ENCODE assay signal across 20 mouse cellular contexts in the genomic region with DNA sequence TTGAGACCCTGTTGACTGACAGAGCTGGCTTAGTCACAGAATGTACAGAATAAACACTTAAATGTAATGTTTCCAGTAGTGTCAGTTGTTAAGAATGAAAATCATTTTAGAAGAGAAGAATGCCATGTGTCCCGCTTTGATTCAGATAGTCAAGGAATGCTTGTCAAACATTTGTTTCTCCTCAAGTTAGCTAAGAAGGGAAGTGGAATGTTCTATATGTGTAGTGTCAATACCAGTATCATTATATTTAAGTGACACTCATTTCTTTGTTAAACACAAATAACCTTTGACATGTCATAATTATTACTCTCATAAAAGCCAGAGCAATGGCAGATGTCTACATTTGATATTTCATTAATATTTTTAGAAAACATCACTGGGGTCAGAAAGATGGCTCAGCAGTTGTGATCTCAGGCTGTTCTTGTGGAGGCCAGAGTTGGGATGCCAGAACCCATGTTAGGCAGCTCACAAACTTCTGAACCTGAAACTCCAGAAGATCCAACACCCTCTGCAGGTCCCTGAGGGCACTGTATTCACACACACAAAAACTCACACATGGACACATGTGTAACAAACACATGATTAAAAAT. TPM values are rescaled to one million over a fixed set of nuclear protein-coding genes. Genes with fewer than 3 reads are reported as not detected.
"Had no signal": no experiment of that assay in that cellular context is flagged by ENCODE, and none has a peak within 500 bp of the region (broad histone marks: within the 10 kb centered on the region; RNA-seq: fewer than 3 reads in every experiment).

No protein-coding gene starts in this region.

- H3K9ac ChIP-seq: liver, embryonic 12.5 days; liver, embryonic 14.5 days; midbrain, embryonic 13.5 days; neural tube, embryonic 13.5 days; neural tube, embryonic 15.5 days had no signal

- H3K27ac ChIP-seq: liver, embryonic 12.5 days; liver, embryonic 14.5 days; midbrain, embryonic 10.5 days; midbrain, embryonic 13.5 days; neural tube, embryonic 13.5 days; neural tube, embryonic 15.5 days had no signal

- H3K27me3 ChIP-seq: liver, embryonic 12.5 days; midbrain, embryonic 13.5 days; neural tube, embryonic 13.5 days; neural tube, embryonic 15.5 days had no signal

- H3K4me1 ChIP-seq: liver, embryonic 12.5 days; midbrain, embryonic 10.5 days; midbrain, embryonic 13.5 days; neural tube, embryonic 13.5 days; neural tube, embryonic 15.5 days had no signal

- H3K4me3 ChIP-seq: liver, embryonic 12.5 days; midbrain, embryonic 10.5 days; midbrain, embryonic 13.5 days; myocyte; neural tube, embryonic 13.5 days; neural tube, embryonic 15.5 days had no signal

- DNase-seq: lung, adult 2 months; lung, postnatal 14 days; retina, postnatal 1 day; right cerebral cortex, adult 18-20 months; right cerebral cortex, postnatal 25 days; right cerebral cortex, postnatal 4 days; spleen, adult 18-20 months; thymus, adult 18-20 months; thymus, postnatal 14 days; thymus, postnatal 36 days had no signal

- H3K4me2 ChIP-seq: liver, embryonic 12.5 days; midbrain, embryonic 13.5 days; neural tube, embryonic 13.5 days; neural tube, embryonic 15.5 days had no signal

- ATAC-seq: liver, embryonic 12.5 days; midbrain, embryonic 13.5 days; midbrain, embryonic 16.5 days had no signal

- H3K9me3 ChIP-seq: liver, embryonic 12.5 days; midbrain, embryonic 10.5 days; midbrain, embryonic 13.5 days; neural tube, embryonic 13.5 days; neural tube, embryonic 15.5 days had no signal

- H3K36me3 ChIP-seq: liver, embryonic 12.5 days; midbrain, embryonic 10.5 days; midbrain, embryonic 13.5 days; neural tube, embryonic 13.5 days; neural tube, embryonic 15.5 days had no signal

RNA-seq across cellular contexts. Expression of gene Pde3a, which starts 40.7 kb away (rescaled TPM):
- total RNA-seq: megakaryocyte, adult 5-6 weeks; megakaryocyte-erythroid progenitor cell, adult 5-6 weeks had no signal
- polyA plus RNA-seq: myocyte had no signal
